Mouse (Mus musculus) liver, adult 2 months (tissue): ENCODE results near the gene Pemt.

Experiments used
- CTCF ChIP-seq: fragments of 200-500 bp; IDR thresholded peaks from 2 replicates; pipeline ENCODE4 v1.5.1; 2011; ENCODE audit warnings: low read depth, low read length, control low read depth
- POLR2A ChIP-seq: fragments of 200-500 bp; IDR thresholded peaks from 2 replicates; pipeline ENCODE4 v1.6.1; 2011; ENCODE audit warnings: low read length, control low read depth; ENCODE audit not compliant: insufficient read depth; ENCODE audit errors: extremely low read depth

- TF ChIP-seq CTCF (no peak), POLR2A (no peak)
Observed at GRCm38 (mm10) chr11:59932560-59933337, 113.5 kb downstream of the Pemt start.
